Mouse (Mus musculus) hindbrain, embryonic 12.5 days (tissue): Measurements from ENCODE around the gene Map2k5. TPM values are rescaled to one million over a fixed set of nuclear protein-coding genes. Genes with fewer than 3 reads are reported as not detected.

Source experiments
- ATAC-seq: fragments of 200-750 bp; cut with Nextera tagmentation; 2 replicates; pipeline ENCODE4 v1.8.0; 2017; ENCODE audit warnings: moderate TSS enrichment; ENCODE audit not compliant: low FRiP score
- H3K27ac ChIP-seq: fragments of 300-500 bp; sonication (generic); 2 replicates; pipeline ENCODE4 v1.5.1; 2016; ENCODE audit warnings: mild to moderate bottlenecking
- H3K27me3 ChIP-seq: fragments of 300-500 bp; sonication (generic); 2 replicates; pipeline ENCODE4 v1.6.1; 2016; ENCODE audit warnings: mild to moderate bottlenecking
- H3K36me3 ChIP-seq: fragments of 300-500 bp; sonication (generic); 2 replicates; pipeline ENCODE4 v1.6.1; 2016; ENCODE audit warnings: mild to moderate bottlenecking
- H3K4me1 ChIP-seq: fragments of 300-500 bp; sonication (generic); 2 replicates; pipeline ENCODE4 v1.6.1; 2016
- H3K4me2 ChIP-seq: fragments of 300-500 bp; sonication (generic); replicated peaks from 2 replicates; pipeline ENCODE4 v1.6.1; 2016; ENCODE audit warnings: mild to moderate bottlenecking
- H3K4me3 ChIP-seq: fragments of 300-500 bp; sonication (generic); 2 replicates; pipeline ENCODE4 v1.5.1; 2016; ENCODE audit warnings: mild to moderate bottlenecking
- H3K9ac ChIP-seq: fragments of 300-500 bp; sonication (generic); 2 replicates; pipeline ENCODE4 v1.6.1; 2016; ENCODE audit warnings: mild to moderate bottlenecking, moderate library complexity
- H3K9me3 ChIP-seq: fragments of 300-500 bp; sonication (generic); replicated peaks from 2 replicates; pipeline ENCODE4 v1.6.1; 2016; ENCODE audit warnings: mild to moderate bottlenecking
- WGBS: fragments of 180-500 bp; shearing (Covaris S2); methylation state at CpG from one replicate; pipeline ENCODE4 v1.1.7; 2016; 5-methylcytosine and 5-hydroxymethylcytosine counted together
- polyA plus RNA-seq: library from polyadenylated mRNA; unstranded; fragments of >200 nt; fragmentation: Nextera tagmentation; extraction: Ambion mirVana; gene quantifications from 2 replicates; pipeline ENCODE4 v1.2.1, GENCODE M21; 2016

Gene Map2k5
- polyA plus RNA-seq, 1 experiment from 2014 or later: 42.0 TPM

GRCm38 (mm10) chr9:63335816-63336215 lies 41.9 kb downstream of the Map2k5 start:
- H3K4me2 ChIP-seq: no peak overlapping the region
- H3K9ac ChIP-seq: no peak overlapping the region
- no peak for ATAC-seq
- no peak overlapping the region for H3K27ac ChIP-seq
- H3K4me3 ChIP-seq: no peak overlapping the region
- 92% methylated on average over 4 of the region's 4 CpGs for WGBS
- H3K4me1 ChIP-seq: peaks cover 21% of the 10 kb centered on the region
- no peaks in the 10 kb centered on the region for H3K9me3 ChIP-seq
- peaks cover 28% of the 10 kb centered on the region for H3K36me3 ChIP-seq
- no peaks in the 10 kb centered on the region for H3K27me3 ChIP-seq

GRCm38 (mm10) chr9:63333074-63333473 lies 44.6 kb downstream of the Map2k5 start:
- Histone ChIP-seq H3K9me3 (no peaks in the 10 kb centered on the region), H3K4me2 (no peak overlapping the region), H3K4me1 (peaks cover 4% of the 10 kb centered on the region; the same call in 1 of the 2 replicates), H3K27ac (no peak overlapping the region), H3K36me3 (peaks cover 31% of the 10 kb centered on the region), H3K4me3 (no peak overlapping the region), H3K27me3 (no peaks in the 10 kb centered on the region), H3K9ac (no peak overlapping the region)
- 99% methylated on average over 2 of the region's 2 CpGs for WGBS
- ATAC-seq: no peak

GRCm38 (mm10) chr9:63331246-63331645 lies 46.5 kb downstream of the Map2k5 start:
- no peak for ATAC-seq
- H3K4me3 ChIP-seq: no peak overlapping the region
- 95% methylated on average over 6 of the region's 6 CpGs for WGBS
- no peaks in the 10 kb centered on the region for H3K9me3 ChIP-seq
- H3K27me3 ChIP-seq: no peaks in the 10 kb centered on the region
- H3K4me2 ChIP-seq: no peak overlapping the region
- peaks cover 4% of the 10 kb centered on the region; the same call in 1 of the 2 replicates for H3K4me1 ChIP-seq
- no peak overlapping the region for H3K9ac ChIP-seq
- H3K36me3 ChIP-seq: peaks cover 24% of the 10 kb centered on the region
- H3K27ac ChIP-seq: no peak overlapping the region

- no peaks in the 10 kb centered on the region for H3K27me3 ChIP-seq
- H3K36me3 ChIP-seq: peaks cover 17% of the 10 kb centered on the region; the same call in 1 of the 2 replicates
- H3K27ac ChIP-seq: no peak overlapping the region
Observed at GRCm38 (mm10) chr9:63328958-63329685, 48.6 kb downstream of the Map2k5 start.

GRCm38 (mm10) chr9:63315231-63315630 lies 62.5 kb downstream of the Map2k5 start:
- Histone ChIP-seq H3K36me3 (peaks cover 6% of the 10 kb centered on the region; the same call in 1 of the 2 replicates), H3K27me3 (no peaks in the 10 kb centered on the region), H3K4me3 (no peak overlapping the region), H3K4me1 (peaks cover 9% of the 10 kb centered on the region; the same call in 1 of the 2 replicates), H3K9me3 (no peaks in the 10 kb centered on the region), H3K9ac (no peak overlapping the region), H3K4me2 (no peak overlapping the region), H3K27ac (no peak overlapping the region)
- no peak for ATAC-seq

More at GRCm38 (mm10) chr9:63328958-63329685, 48.6 kb downstream of the Map2k5 start:
- no peaks in the 10 kb centered on the region for H3K9me3 ChIP-seq
- H3K9ac ChIP-seq: no peak overlapping the region
- no peak overlapping the region for H3K4me2 ChIP-seq
- WGBS: 64% methylated on average over 15 of the region's 15 CpGs
- H3K4me1 ChIP-seq: peaks cover 4% of the 10 kb centered on the region; the same call in 1 of the 2 replicates
- no peak for ATAC-seq
- no peak overlapping the region for H3K4me3 ChIP-seq

GRCm38 (mm10) chr9:63314126-63314525 lies 63.6 kb downstream of the Map2k5 start:
- Histone ChIP-seq H3K27me3 (no peaks in the 10 kb centered on the region), H3K27ac (no peak overlapping the region), H3K36me3 (0 out of 2 replicates have a peak, but pooled peaks cover 4% of the 10 kb centered on the region), H3K4me3 (no peak overlapping the region), H3K9ac (no peak overlapping the region), H3K9me3 (no peaks in the 10 kb centered on the region), H3K4me1 (peaks cover 9% of the 10 kb centered on the region; the same call in 1 of the 2 replicates), H3K4me2 (no peak overlapping the region)
- no peak for ATAC-seq
- WGBS: 71% methylated on average over 4 of the region's 4 CpGs

- no peaks in the 10 kb centered on the region for H3K9me3 ChIP-seq
- H3K4me2 ChIP-seq: no peak overlapping the region
- no peaks in the 10 kb centered on the region for H3K27me3 ChIP-seq
- WGBS: 89% methylated on average over 6 of the region's 6 CpGs
- no peak overlapping the region for H3K27ac ChIP-seq
- no peaks in the 10 kb centered on the region for H3K36me3 ChIP-seq
- peaks cover 13% of the 10 kb centered on the region for H3K4me1 ChIP-seq
- no peak for ATAC-seq
- no peak overlapping the region for H3K4me3 ChIP-seq
- H3K9ac ChIP-seq: no peak overlapping the region
Observed at GRCm38 (mm10) chr9:63309956-63310355, 67.7 kb downstream of the Map2k5 start.

GRCm38 (mm10) chr9:63309008-63309407 lies 68.7 kb downstream of the Map2k5 start:
- WGBS: 73% methylated on average over 5 of the region's 5 CpGs
- Histone ChIP-seq H3K27me3 (no peaks in the 10 kb centered on the region), H3K36me3 (no peaks in the 10 kb centered on the region), H3K4me1 (peaks cover 13% of the 10 kb centered on the region), H3K9ac (no peak overlapping the region), H3K27ac (no peak overlapping the region), H3K9me3 (no peaks in the 10 kb centered on the region), H3K4me2 (no peak overlapping the region), H3K4me3 (no peak overlapping the region)
- no peak for ATAC-seq

- Histone ChIP-seq H3K9me3 (no peaks in the 10 kb centered on the region), H3K36me3 (no peaks in the 10 kb centered on the region), H3K4me2 (no peak overlapping the region), H3K27ac (no peak overlapping the region), H3K9ac (no peak overlapping the region), H3K4me1 (peaks cover 13% of the 10 kb centered on the region), H3K4me3 (no peak overlapping the region), H3K27me3 (no peaks in the 10 kb centered on the region)
- ATAC-seq: no peak
- WGBS: 66% methylated on average over 4 of the region's 4 CpGs
Observed at GRCm38 (mm10) chr9:63308441-63308840, 69.3 kb downstream of the Map2k5 start.

- H3K9ac ChIP-seq: no peak overlapping the region
- WGBS: 89% methylated on average over 4 of the region's 4 CpGs
- no peak overlapping the region for H3K27ac ChIP-seq
- 0 out of 2 replicates have a peak, but pooled peaks cover 3% of the 10 kb centered on the region for H3K36me3 ChIP-seq
- no peaks in the 10 kb centered on the region for H3K4me1 ChIP-seq
- no peak overlapping the region for H3K4me2 ChIP-seq
- no peaks in the 10 kb centered on the region for H3K9me3 ChIP-seq
- H3K4me3 ChIP-seq: no peak overlapping the region
- no peaks in the 10 kb centered on the region for H3K27me3 ChIP-seq
- no peak for ATAC-seq
Observed at GRCm38 (mm10) chr9:63302511-63302910, 75.2 kb downstream of the Map2k5 start.

GRCm38 (mm10) chr9:63298656-63299055 lies 79.0 kb downstream of the Map2k5 start:
- H3K27ac ChIP-seq: no peak overlapping the region
- H3K4me3 ChIP-seq: no peak overlapping the region
- no peak for ATAC-seq
- H3K9me3 ChIP-seq: no peaks in the 10 kb centered on the region
- peaks cover 21% of the 10 kb centered on the region for H3K4me1 ChIP-seq
- 0 out of 2 replicates have a peak, but pooled peaks cover 3% of the 10 kb centered on the region for H3K36me3 ChIP-seq
- H3K9ac ChIP-seq: no peak overlapping the region
- H3K27me3 ChIP-seq: no peaks in the 10 kb centered on the region
- H3K4me2 ChIP-seq: no peak overlapping the region
- WGBS: 98% methylated on average over 3 of the region's 3 CpGs

- Histone ChIP-seq H3K4me3 (no peak overlapping the region), H3K9ac (no peak overlapping the region), H3K4me2 (no peak overlapping the region), H3K27ac (peak overlapping the region; percentile 36), H3K9me3 (no peaks in the 10 kb centered on the region), H3K36me3 (0 out of 2 replicates have a peak, but pooled peaks cover 3% of the 10 kb centered on the region), H3K4me1 (peaks cover 21% of the 10 kb centered on the region), H3K27me3 (no peaks in the 10 kb centered on the region)
- no peak for ATAC-seq
- 70% methylated on average over 7 of the region's 7 CpGs for WGBS
Observed at GRCm38 (mm10) chr9:63295551-63295958, 82.1 kb downstream of the Map2k5 start.

- ATAC-seq: no peak
- no peaks in the 10 kb centered on the region for H3K9me3 ChIP-seq
- no peaks in the 10 kb centered on the region for H3K27me3 ChIP-seq
- peaks cover 21% of the 10 kb centered on the region for H3K4me1 ChIP-seq
- H3K36me3 ChIP-seq: 0 out of 2 replicates have a peak, but pooled peaks cover 3% of the 10 kb centered on the region
- H3K9ac ChIP-seq: no peak overlapping the region
- no peak overlapping the region for H3K4me3 ChIP-seq
- H3K27ac ChIP-seq: no peak overlapping the region
- H3K4me2 ChIP-seq: no peak overlapping the region
- WGBS: 75% methylated on average over 6 of the region's 6 CpGs
Observed at GRCm38 (mm10) chr9:63294846-63295245, 82.9 kb downstream of the Map2k5 start.
